Mouse (Mus musculus): ENCODE results near the gene Rabl6.

DNA sequence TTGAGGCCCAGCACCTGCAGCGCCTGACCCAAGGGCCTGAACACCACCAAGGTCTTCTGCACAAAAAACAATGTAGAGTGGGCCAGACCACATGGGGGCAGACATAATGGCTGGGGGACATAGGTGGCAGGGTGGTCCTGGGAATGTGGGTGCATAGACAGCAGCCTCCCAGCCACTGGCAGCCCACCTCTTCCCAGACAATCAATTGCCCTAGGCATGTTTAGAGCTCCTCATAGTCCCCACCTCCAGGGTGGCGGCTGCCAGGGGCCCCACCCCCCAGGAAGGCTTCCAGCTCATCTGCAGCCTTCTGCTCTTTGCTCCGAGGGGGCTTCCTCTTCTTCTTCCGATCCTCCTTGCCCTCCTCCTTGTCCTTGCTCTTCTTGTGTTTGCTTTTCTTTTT is 24.8 kb downstream of the Rabl6 start:
- TF ChIP-seq MAFK (IDR thresholded peaks at IDR 0.05; ENCODE audit: insufficient replicate concordance, low read length) (no peak), POLR2A (IDR thresholded peaks at IDR 0.05; ENCODE audit: low read depth, low read length) (no peak), CTCF (conservative IDR thresholded peaks at IDR 0.05 in 1 of 2, IDR thresholded peaks at IDR 0.05 in 1 of 2; ENCODE audit: low read depth in 2 of 2, low read length in 2 of 2) (no peak), ZNF384 (IDR thresholded peaks at IDR 0.05; ENCODE audit: low read depth, low read length) (no peak), EP300 (IDR thresholded peaks at IDR 0.05; ENCODE audit: low read length) (no peak), JUN (IDR thresholded peaks at IDR 0.05; ENCODE audit: insufficient read depth, low read depth, low read length) (no peak)

Measured in CH12.LX (cell line).